Mouse (Mus musculus) MEL (cell line): Measurements from ENCODE around the gene Hist1h2ac.

Experiments
- GATA1 ChIP-seq: IDR thresholded peaks from 2 replicates; pipeline ENCODE4 v1.6.1; 2011; ENCODE audit warnings: low read depth, low read length, improper control_type of control experiment
- MXI1 ChIP-seq: IDR thresholded peaks from 2 replicates; pipeline ENCODE4 v1.6.1; 2011; ENCODE audit warnings: mild to moderate bottlenecking, low read depth, low read length, improper control_type of control experiment
- POLR2A ChIP-seq, 2 experiments: IDR thresholded peaks; 2 replicates each; pipeline ENCODE4 v1.6.1; 2011 to 2012; ENCODE audit warnings: low read length in 2 of 2, mild to moderate bottlenecking in 2 of 2, control low read depth in 1 of 2, improper control_type of control experiment in 1 of 2, low read depth in 1 of 2, moderate library complexity in 1 of 2; ENCODE audit not compliant: control insufficient read depth in 1 of 2, insufficient read depth in 1 of 2, poor library complexity in 1 of 2
- ZKSCAN1 ChIP-seq: IDR thresholded peaks from 2 replicates; pipeline ENCODE4 v1.6.1; 2012; ENCODE audit warnings: low read depth, mild to moderate bottlenecking, inconsistent platforms, low read length, improper control_type of control experiment, moderate library complexity
- ZMIZ1 ChIP-seq: IDR thresholded peaks from 2 replicates; pipeline ENCODE4 v1.6.1; 2012; ENCODE audit warnings: low read depth, mild to moderate bottlenecking, inconsistent platforms, low read length, improper control_type of control experiment, moderate library complexity
- ZNF384 ChIP-seq: IDR thresholded peaks from 2 replicates; pipeline ENCODE4 v1.6.1; 2012; ENCODE audit warnings: low read depth, mild to moderate bottlenecking, inconsistent platforms, low read length, improper control_type of control experiment

GRCm38 (mm10) chr13:23710374-23711089 is 26.8 kb upstream of the Hist1h2ac start, which contains the start of gene Hfe:
- TF ChIP-seq POLR2A (IDR thresholded peaks at IDR 0.05; ENCODE audit: control insufficient read depth in 1 of 2, insufficient read depth in 1 of 2, low read depth in 1 of 2, low read length in 2 of 2, poor library complexity in 1 of 2) = no peak
- no peak for TF ChIP-seq GATA1
- TF ChIP-seq ZKSCAN1 = no peak
- TF ChIP-seq MXI1 = no peak
- TF ChIP-seq ZNF384 = no peak
- TF ChIP-seq ZMIZ1 = no peak
